Mouse (Mus musculus) 416B (cell line): ENCODE results near the gene Hopx.

Experiments used
- DNase-seq: peaks from one replicate; pipeline ENCODE4 v3.0.0; 2011; ENCODE audit warnings: low read depth

Gene Hopx

GRCm38 (mm10) chr5:77132457-77133135, 17.7 kb upstream of the Hopx start:
- DNase-seq: no peak

GRCm38 (mm10) chr5:77131879-77132278, 17.0 kb upstream of the Hopx start:
- DNase-seq: no peak

- DNase-seq: no peak
These were observed 15.5 kb upstream of the Hopx start for GRCm38 (mm10) chr5:77130310-77131020.

GRCm38 (mm10) chr5:77129907-77130306, 15.0 kb upstream of the Hopx start:
- DNase-seq: no peak

GRCm38 (mm10) chr5:77128854-77129253, 13.9 kb upstream of the Hopx start:
- DNase-seq: no peak

- no peak for DNase-seq
These were observed 11.6 kb upstream of the Hopx start for GRCm38 (mm10) chr5:77126415-77126968.

GRCm38 (mm10) chr5:77124817-77125283, 9.9 kb upstream of the Hopx start:
- DNase-seq: peak; percentile 42

GRCm38 (mm10) chr5:77124165-77124564, 9.2 kb upstream of the Hopx start:
- peak; percentile 61 for DNase-seq

- no peak for DNase-seq
These were observed 8.7 kb upstream of the Hopx start for GRCm38 (mm10) chr5:77123597-77123996.

- DNase-seq: no peak
These were observed 7.6 kb upstream of the Hopx start for GRCm38 (mm10) chr5:77122254-77123192.

- DNase-seq: no peak
These were observed 5.8 kb upstream of the Hopx start for GRCm38 (mm10) chr5:77120701-77121100.

GRCm38 (mm10) chr5:77119475-77120422, 4.8 kb upstream of the Hopx start:
- peak; percentile 46 for DNase-seq

GRCm38 (mm10) chr5:77115732-77116131, 811 bp upstream of the Hopx start:
- DNase-seq: no peak

GRCm38 (mm10) chr5:77113773-77114172, 1.1 kb downstream of the Hopx start:
- no peak for DNase-seq

- no peak for DNase-seq
These were observed 2.9 kb downstream of the Hopx start for GRCm38 (mm10) chr5:77112066-77112465.

GRCm38 (mm10) chr5:77109814-77110213, 5.1 kb downstream of the Hopx start:
- DNase-seq: no peak

GRCm38 (mm10) chr5:77108806-77109205, 6.1 kb downstream of the Hopx start:
- DNase-seq: no peak

GRCm38 (mm10) chr5:77107146-77107822, 7.6 kb downstream of the Hopx start:
- no peak for DNase-seq

- no peak for DNase-seq
These were observed 12.2 kb downstream of the Hopx start for GRCm38 (mm10) chr5:77102522-77103365.
